Mouse (Mus musculus): ENCODE measurements around the gene Ifnk.

DNA sequence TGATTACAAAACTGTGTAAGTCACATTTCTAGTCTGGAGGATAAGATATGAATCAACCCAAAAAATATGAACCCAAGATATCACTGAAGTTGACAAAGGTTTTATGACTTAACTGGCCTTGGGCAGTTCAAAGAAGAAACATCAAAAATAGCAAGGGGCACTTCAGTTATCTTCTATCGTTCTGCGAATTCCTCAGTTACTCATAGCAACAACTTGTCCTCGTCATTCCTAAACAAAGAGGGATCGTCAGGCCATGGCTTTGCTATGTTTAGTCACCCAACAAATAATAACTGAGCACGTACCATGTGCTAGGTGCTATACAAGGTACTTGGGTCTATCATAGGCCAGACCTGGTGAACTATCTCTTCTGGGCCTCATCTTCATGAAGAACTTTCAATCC lies 5.3 kb upstream of the Ifnk start:
- no peak for TF ChIP-seq ZNF384 (IDR thresholded peaks at IDR 0.05; ENCODE audit: low read depth, low read length)
- TF ChIP-seq CHD2 (IDR thresholded peaks at IDR 0.05; ENCODE audit: low read depth, low read length), result no peak
